Mouse (Mus musculus): ENCODE measurements around the gene Tmf1. TPM values are rescaled to one million over a fixed set of nuclear protein-coding genes. Genes with fewer than 3 reads are reported as not detected.

Tmf1 gene
- total and polyA plus RNA-seq, 2 experiments: 1.6 to 18.0 TPM

DNA sequence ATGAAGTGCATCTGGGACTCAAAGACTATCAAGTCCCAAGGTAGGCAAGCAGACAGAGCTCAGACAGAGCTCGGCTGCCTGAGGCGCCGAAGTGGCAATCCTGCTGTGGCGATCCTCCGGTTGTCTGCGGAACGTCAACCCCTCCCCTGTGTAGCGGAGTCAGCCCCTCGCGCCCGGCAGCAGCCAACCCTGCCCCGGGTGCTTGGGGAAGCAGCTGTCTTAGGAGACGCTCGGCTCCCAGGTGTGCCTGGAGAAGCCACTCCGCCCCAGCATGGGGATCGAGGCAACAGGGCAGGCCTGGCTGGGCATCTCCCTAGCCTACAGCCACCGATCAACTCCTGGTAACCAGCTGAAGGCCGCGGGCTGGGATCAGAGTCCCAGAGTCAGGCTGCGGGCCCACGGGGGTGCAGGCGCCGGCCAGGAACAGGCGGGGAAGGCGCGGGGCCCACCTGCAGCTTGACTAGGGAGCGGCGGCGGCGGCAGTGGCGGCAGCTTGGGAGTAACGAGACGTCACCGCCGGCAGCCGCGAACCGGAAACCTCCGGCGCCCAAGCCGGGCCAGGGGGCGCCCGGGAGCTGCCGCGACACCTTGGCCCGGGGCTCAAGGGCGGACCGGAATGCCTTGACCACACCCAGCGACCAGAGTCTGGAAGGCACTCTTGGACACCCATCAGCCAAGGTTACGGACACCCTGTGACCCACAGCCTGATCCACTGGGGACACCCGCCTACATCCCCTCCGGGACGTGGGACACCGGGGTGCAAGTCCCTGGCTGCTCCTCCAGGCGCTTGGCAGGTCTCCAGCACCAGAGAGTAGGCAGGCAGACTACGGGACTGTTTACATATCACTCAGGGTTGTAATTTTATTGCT lies 30.3 kb downstream of the Tmf1 start, which contains the start of gene Eogt:
Gene Eogt, minus strand, starts transcription at position 800 of the 869 bp plus-strand sequence.
- WGBS: under 1% methylated on average over 56 of the region's 56 CpGs
- TF ChIP-seq POLR2A (IDR thresholded peaks at IDR 0.05; ENCODE audit: extremely low read depth, insufficient read depth, low read length) (no peak), CTCF (IDR thresholded peaks at IDR 0.05; ENCODE audit: low read depth, low read length) (peak; percentile 47; the same call in 1 of the 2 replicates)
- DNase-seq (ENCODE audit: extremely low read depth, low read depth, low spot score): peak; percentile 73
- no peaks in the 10 kb centered on the region for H3K79me2 ChIP-seq (ENCODE audit: control insufficient read depth, insufficient read depth, low read length)
- peak within 1 kb of the TSS; percentile 85 for H3K9ac ChIP-seq (ENCODE audit: low read depth, low read length)
- peak within 1 kb of the TSS; percentile 77 for H3K4me3 ChIP-seq (ENCODE audit: insufficient read depth, low read depth, low read length)
- no peaks in the 10 kb centered on the region for H3K27me3 ChIP-seq (ENCODE audit: control insufficient read depth, insufficient read depth, low read length)
- H3K27ac ChIP-seq (replicated peaks; ENCODE audit: insufficient read depth, low read depth, low read length): peak within 1 kb of the TSS; percentile 43
- peaks cover 8% of the 10 kb centered on the region for H3K4me1 ChIP-seq (ENCODE audit: control insufficient read depth, insufficient read depth, low read length)
- H3K36me3 ChIP-seq (ENCODE audit: control insufficient read depth, insufficient read depth, low read length): peaks cover 3% of the 10 kb centered on the region

DNA sequence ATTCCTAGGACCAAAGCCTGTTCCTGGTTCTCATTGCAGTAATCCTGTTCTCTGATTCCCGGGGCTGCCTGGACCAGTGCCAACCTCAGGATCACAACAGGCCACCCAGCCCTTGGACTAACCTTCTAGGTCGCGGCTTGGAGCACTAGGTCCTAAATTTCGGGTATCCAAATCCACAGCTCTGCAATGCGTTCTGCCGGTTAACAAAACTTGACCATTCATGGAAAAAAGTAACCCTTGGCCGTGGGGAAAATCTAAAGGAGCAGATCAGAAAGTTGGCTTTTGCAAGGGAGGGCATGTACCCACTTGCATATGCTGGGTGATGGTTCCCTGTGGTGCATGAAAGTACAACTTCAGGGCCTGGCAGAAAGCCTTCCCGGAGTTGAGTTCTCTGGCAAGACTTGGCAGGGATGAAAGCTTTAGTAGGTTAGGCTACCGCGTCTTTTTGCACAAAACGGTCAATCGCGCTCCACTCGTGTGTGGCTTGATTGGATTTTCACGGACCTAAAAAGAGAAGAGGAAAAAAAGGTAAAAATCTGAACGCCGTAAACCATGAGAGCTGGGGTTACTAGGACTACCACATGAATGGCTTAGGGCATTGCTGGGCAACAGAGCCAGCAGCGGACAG lies 31.1 kb downstream of the Tmf1 start:
- peak; percentile 30 for DNase-seq (ENCODE audit: extremely low read depth, low read depth, low spot score)
- Histone ChIP-seq H3K27ac (replicated peaks; ENCODE audit: insufficient read depth, low read depth, low read length) (no peak overlapping the region), H3K9ac (ENCODE audit: low read depth, low read length) (peak overlapping the region; percentile 85), H3K4me3 (ENCODE audit: insufficient read depth, low read depth, low read length) (peak overlapping the region; percentile 77), H3K36me3 (ENCODE audit: control insufficient read depth, insufficient read depth, low read length) (peaks cover 2% of the 10 kb centered on the region; the same call in 1 of the 2 replicates), H3K27me3 (ENCODE audit: control insufficient read depth, insufficient read depth, low read length) (no peaks in the 10 kb centered on the region), H3K79me2 (ENCODE audit: control insufficient read depth, insufficient read depth, low read length) (no peaks in the 10 kb centered on the region), H3K4me1 (ENCODE audit: control insufficient read depth, insufficient read depth, low read length) (peaks cover 8% of the 10 kb centered on the region)
- no peak for TF ChIP-seq CTCF (IDR thresholded peaks at IDR 0.05; ENCODE audit: low read depth, low read length)
- WGBS: 19% methylated on average over 18 of the region's 18 CpGs

DNA sequence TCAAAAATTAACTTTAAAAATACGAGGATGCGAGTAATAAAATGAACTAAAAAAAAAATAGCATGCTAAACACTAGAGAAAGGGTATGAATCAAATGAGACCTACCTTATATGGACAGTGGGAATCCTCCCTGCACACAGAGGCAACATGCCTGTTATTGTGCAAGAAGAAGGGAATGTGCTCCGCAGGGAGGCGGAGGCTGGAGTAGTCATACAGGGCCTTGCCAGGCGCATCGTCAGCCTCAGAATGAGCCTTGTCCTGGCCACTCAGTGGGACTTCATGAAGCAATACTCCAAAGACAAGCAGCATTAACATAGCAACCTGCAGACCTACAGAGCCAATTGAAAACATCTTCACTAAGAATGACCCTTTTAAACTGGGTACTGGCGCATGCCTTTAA lies 33.8 kb downstream of the Tmf1 start:
- peaks cover 7% of the 10 kb centered on the region; the same call in 1 of the 2 replicates for H3K36me3 ChIP-seq (ENCODE audit: control insufficient read depth, insufficient read depth, low read length)
- H3K9ac ChIP-seq (ENCODE audit: low read depth, low read length): no peak overlapping the region
- no peaks in the 10 kb centered on the region for H3K27me3 ChIP-seq (ENCODE audit: control insufficient read depth, insufficient read depth, low read length)
- DNase-seq (ENCODE audit: extremely low read depth, low read depth, low spot score): no peak
- H3K4me1 ChIP-seq (ENCODE audit: control insufficient read depth, insufficient read depth, low read length): peaks cover 8% of the 10 kb centered on the region
- TF ChIP-seq POLR2A (IDR thresholded peaks at IDR 0.05; ENCODE audit: extremely low read depth, insufficient read depth, low read length): no peak
- TF ChIP-seq CTCF (IDR thresholded peaks at IDR 0.05; ENCODE audit: low read depth, low read length): no peak
- H3K27ac ChIP-seq (replicated peaks; ENCODE audit: insufficient read depth, low read depth, low read length): no peak overlapping the region
- no peak overlapping the region for H3K4me3 ChIP-seq (ENCODE audit: insufficient read depth, low read depth, low read length)
- no peaks in the 10 kb centered on the region for H3K79me2 ChIP-seq (ENCODE audit: control insufficient read depth, insufficient read depth, low read length)
- 73% methylated on average over 7 of the region's 7 CpGs for WGBS

DNA sequence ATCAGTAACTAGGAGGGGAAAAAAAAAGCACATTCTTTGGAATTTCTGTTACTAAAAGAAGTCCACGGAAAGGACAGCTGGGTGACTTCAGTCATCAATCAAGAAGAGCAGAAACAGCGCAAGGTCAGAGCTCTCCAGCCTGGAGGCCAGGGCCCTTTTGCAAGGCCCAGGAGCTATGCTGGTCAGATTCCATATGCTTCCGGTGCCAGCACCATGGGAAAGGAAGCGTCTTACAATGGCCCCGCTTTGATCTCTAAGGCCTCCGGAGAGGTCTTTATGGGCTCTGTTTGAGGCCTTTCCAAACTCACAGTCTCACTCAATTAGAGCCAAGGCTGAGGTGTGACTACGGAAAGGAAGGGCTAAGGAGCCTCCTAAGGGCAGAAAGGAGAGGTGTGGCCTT lies 34.6 kb downstream of the Tmf1 start:
- no peaks in the 10 kb centered on the region for H3K79me2 ChIP-seq (ENCODE audit: control insufficient read depth, insufficient read depth, low read length)
- H3K27me3 ChIP-seq (ENCODE audit: control insufficient read depth, insufficient read depth, low read length): no peaks in the 10 kb centered on the region
- DNase-seq (ENCODE audit: extremely low read depth, low read depth, low spot score): no peak
- WGBS: 77% methylated on average over 7 of the region's 7 CpGs
- no peak overlapping the region for H3K4me3 ChIP-seq (ENCODE audit: insufficient read depth, low read depth, low read length)
- H3K27ac ChIP-seq (replicated peaks; ENCODE audit: insufficient read depth, low read depth, low read length): no peak overlapping the region
- H3K36me3 ChIP-seq (ENCODE audit: control insufficient read depth, insufficient read depth, low read length): peaks cover 7% of the 10 kb centered on the region; the same call in 1 of the 2 replicates
- peaks cover 8% of the 10 kb centered on the region for H3K4me1 ChIP-seq (ENCODE audit: control insufficient read depth, insufficient read depth, low read length)
- TF ChIP-seq POLR2A (IDR thresholded peaks at IDR 0.05; ENCODE audit: extremely low read depth, insufficient read depth, low read length) (no peak), CTCF (IDR thresholded peaks at IDR 0.05; ENCODE audit: low read depth, low read length) (no peak)
- H3K9ac ChIP-seq (ENCODE audit: low read depth, low read length): no peak overlapping the region

DNA sequence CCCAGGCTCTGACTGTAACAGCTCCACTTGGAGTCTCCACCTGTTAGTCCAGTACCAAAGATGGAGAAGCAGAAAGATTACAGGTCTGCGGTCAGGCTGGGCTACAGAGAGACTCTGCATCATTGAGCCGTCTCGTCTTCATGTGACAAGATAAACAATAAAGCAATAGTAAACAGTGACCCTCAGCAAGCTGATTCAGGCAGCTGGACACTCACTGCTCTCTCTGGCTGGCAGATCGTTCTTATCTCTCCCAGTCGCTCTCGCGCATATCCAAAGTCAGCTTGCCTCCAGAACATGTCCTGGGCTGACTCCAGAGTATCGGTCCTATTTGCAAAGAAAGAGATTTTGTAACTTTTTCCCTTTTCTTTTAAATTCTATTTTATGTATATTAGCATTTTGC lies 36.3 kb downstream of the Tmf1 start:
- Histone ChIP-seq H3K27ac (replicated peaks; ENCODE audit: insufficient read depth, low read depth, low read length) (no peak overlapping the region), H3K36me3 (ENCODE audit: control insufficient read depth, insufficient read depth, low read length) (peaks cover 11% of the 10 kb centered on the region; the same call in 1 of the 2 replicates), H3K4me1 (ENCODE audit: control insufficient read depth, insufficient read depth, low read length) (peaks cover 2% of the 10 kb centered on the region; the same call in 1 of the 2 replicates), H3K9ac (ENCODE audit: low read depth, low read length) (no peak overlapping the region), H3K27me3 (ENCODE audit: control insufficient read depth, insufficient read depth, low read length) (no peaks in the 10 kb centered on the region), H3K4me3 (ENCODE audit: insufficient read depth, low read depth, low read length) (no peak overlapping the region), H3K79me2 (ENCODE audit: control insufficient read depth, insufficient read depth, low read length) (no peaks in the 10 kb centered on the region)
- DNase-seq (ENCODE audit: extremely low read depth, low read depth, low spot score): no peak
- WGBS: 82% methylated on average over 8 of the region's 8 CpGs
- no peak for TF ChIP-seq POLR2A (IDR thresholded peaks at IDR 0.05; ENCODE audit: extremely low read depth, insufficient read depth, low read length)
- TF ChIP-seq CTCF (IDR thresholded peaks at IDR 0.05; ENCODE audit: low read depth, low read length): no peak

Measured in liver, adult 2 months (tissue).